Mouse (Mus musculus) cerebellum, adult 18-20 months (tissue): Measurements from ENCODE around the gene Mical3.
"Not testable (repeated sequence)": the region's sequence is repeated elsewhere in the genome, so short reads cannot be mapped to it uniquely, and the experiment has no call there.

ENCODE experiments used
- DNase-seq, 2 experiments: peaks; one replicate each; pipeline ENCODE4 v3.0.0; 2021

Gene Mical3

DNA sequence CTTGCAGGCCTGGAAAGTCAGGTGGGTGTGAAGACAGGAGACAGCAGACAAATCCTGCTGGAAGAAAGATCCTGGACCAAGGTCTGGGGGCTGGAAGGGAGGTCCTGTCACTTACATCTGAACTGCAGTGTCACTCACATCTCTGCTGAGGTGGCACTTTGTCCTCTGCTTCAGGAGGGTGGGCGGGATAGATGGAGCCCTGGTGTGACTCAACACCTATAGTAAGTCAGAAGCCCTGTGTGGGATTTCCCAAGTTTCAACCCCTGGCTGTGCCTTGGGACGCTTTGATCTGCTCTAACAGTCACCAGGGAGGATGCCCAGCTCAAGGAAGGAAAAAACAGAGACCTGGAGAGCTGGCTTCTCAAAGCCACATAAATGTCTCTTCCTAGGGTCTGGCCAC lies 203.9 kb downstream of the Mical3 start:
- no peak for DNase-seq

DNA sequence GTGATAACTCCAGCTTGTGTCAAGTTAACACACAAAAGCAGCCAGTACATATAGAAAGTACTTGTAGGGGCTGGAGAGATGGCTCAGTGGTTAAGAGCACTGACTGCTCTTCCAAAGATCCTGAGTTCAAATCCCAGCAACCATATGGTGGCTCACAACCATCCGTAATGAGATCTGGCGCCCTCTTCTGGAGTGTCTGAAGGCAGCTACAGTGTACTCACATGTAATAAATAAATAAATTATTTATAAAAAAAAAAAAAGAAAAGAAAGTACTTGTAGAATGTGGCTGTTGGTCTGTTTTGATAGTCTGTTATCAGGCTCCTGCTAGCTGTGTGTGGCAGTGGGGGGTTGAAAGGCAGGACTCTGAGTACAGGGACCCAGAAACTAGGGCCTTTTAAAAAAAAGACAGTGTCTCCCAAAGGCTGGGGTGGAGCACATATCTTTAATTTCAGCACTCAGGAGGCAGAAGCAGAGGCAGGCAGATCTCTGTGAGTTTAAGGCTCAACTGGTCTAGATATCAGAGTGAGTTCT lies 205.9 kb downstream of the Mical3 start:
- DNase-seq: not testable (repeated sequence)

DNA sequence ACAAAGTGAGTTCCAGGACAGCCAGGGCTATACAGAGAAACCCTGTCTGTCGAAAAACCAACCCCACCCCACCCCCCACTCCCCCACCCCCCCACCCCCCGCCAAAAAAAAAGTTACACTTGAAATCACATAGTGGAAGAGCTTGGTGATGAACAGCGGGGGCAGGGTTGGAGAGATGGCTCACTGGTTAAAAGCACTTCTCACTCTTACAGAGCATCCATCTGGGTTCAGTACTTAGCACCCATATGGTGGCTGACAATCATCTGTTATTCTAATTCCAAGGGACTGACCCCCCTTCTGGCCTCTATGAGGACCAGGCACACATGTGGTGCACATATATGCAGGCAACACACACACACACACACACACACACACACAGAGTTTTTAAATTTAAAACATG lies 212.8 kb downstream of the Mical3 start:
- no peak for DNase-seq

DNA sequence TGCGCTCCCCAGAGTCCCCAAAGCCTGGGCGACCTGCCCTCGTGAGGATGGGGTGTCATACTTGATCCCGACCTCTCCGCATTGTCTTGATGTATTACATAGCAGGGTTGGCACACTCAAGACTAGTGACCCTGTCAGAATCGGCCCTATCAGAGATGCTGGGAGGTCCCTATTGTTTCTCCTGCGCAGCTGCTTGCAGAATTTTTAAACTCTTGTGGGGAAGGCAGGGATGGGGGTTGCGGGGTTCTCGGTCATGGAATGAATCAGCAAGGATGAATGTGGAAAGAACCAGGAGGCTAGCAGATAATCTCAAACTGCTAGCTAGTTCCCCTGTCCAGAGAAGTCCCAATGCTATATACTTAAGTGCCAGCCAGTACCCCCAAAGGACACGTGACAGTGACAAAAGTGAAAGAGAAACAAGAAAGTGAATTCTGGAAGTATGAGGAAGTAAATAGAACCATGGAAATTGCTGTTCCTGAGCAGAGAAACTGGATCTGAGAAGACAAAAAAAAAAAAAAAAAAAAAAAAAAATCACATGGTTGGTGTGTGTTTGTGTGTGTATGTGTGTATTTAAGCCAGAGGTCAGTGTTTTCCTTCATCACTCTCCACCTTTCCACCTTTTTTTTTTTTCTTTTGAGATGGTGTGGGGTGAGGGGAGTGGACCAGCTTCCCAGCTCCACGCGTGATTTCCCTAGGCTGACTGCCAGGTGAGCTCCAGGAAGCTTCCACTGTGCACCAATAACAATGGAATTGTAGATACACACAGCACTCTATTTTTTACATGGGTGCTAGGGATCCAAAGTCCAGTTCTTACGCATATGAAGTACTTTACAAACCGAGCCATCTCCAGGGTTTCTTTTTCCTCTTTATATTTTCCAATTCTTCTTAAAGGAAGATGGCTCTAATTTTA lies 213.6 kb downstream of the Mical3 start:
- DNase-seq: not testable (repeated sequence)

DNA sequence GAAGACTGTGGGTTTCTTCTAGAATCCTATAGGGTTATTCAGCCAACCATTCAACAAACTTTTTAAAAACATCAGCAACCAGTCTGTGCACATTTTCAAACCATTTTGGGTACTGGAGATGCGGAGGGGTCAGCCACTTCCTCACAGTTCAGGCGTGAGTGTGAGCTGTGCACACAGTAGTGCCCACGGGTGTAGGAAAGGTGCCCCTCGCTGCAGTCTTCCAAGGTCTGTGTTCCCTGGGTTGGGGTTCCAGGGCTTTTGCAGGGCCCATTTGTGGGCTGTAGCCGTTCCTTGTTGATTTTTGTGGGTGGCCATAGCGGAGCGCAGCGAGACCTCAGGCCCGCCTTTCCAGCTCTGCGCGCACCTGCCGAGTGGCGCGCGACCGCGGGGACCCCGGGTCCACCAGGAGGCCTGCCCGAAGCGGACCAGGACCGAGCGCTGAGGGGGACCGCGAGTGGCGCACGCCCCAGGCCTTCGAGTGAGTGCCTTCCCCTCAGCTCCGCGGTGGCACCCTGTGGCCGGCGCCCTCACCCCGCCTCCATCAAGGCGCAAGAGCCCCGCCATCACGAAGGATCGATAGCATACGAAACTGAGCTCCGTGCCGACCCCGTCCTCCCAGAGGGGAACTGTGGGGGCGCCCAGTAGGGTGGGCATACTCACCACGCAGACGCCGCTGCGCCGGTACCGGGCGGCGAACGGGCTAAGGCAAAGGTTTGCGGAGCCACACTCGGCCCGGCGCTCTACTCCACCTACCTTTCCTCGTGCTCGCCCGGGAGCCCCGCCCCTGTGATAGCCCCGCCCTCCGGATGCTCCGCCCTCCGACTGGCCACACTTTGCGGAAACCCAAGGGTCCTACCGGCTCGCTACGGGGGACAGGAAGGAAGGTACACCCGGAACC lies 214.5 kb downstream of the Mical3 start, which contains the start of gene Bid:
Bid (minus strand) TSS at position 780 of the 898 bp plus-strand sequence.
- peak; percentile 42 to 51 for DNase-seq

DNA sequence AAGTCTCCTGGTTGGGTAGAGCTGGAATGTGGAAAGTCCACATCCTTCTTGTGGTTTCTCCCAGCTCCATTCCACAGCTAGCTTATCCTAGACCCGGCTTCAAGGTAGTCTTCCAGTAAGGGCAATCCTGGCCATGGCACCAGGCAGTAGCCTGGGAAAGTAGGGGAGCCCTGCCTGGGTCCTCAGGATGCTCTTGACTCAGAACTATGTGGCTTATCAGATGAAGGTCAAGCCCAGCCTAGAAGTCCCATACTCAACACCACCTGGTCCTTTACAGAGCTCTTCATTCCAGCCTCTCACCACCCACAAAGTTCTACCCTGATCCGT lies 215.2 kb downstream of the Mical3 start:
- DNase-seq: no peak

DNA sequence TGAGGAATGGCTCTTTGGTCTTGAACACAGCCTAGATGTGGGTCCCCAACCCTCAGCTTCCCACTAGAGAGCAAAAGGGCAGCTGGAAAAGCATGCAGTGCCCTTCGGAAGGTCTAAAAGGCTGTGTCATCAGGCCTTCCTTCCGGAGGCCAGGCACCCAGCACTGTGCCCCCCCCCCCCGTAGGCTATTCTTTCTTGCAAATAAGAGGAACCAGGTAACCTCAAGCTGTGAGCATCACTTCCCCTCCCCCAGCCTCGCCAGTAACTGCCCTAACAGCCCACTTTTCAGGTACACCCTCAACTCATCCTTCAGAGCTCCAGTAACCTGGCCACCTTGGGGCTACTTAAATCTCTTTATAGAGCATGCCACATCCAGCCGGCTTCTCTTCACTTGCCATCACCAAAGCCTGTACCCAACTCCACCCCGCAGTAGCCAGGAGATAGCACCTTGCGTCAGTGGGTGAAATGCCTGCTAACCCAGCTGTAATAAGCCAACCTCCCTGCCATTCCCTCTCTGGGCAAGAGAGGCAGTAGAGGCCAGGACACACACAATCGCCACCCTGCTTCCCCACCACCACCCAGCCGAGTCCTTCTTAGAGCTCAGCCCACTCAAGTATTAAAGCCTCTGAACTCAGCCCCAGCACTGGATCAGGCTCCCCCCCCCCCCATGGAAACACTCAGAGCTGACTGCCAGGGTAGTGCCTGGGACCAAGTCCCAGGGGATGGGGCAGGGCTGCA lies 215.7 kb downstream of the Mical3 start:
- DNase-seq: peak in 1 of 2 experiments; percentile 24

DNA sequence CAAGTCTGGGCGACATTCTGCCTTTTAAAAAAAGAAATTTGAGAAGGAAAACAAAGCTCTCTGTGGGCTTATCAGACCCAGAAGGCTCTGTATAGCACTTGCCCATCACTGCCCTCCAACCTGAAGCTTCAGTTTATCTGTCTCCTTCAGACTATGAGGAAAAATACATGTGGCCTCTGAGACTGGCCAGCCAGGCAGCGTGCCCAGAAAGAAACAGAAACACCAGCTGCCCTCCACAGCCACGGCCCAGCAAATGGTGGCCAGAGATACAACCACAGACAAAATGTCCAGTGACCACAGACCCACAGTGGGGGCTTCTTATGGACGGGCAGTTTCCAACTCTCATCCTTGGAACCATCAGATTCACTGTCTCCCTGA lies 216.3 kb downstream of the Mical3 start:
- DNase-seq: no peak

DNA sequence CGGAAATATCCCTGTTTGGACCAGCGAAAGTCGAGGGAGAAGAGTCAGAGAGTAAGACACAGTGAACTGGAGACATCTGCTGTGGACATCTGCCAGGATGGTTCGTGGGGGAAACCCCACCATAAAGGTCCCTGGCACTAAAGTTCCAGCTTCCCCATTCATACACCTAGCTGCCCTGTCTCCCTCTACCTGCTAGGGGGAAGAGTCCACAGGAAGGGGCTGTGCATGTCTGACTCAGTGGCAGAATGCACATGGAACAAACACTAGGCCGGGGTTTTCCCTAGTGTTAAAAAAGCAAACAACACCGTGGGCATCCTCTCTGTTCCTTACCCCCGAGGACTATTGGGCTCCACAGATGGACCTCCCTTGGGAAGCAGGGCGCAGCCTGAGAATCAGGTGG lies 217.0 kb downstream of the Mical3 start:
- DNase-seq: no peak

DNA sequence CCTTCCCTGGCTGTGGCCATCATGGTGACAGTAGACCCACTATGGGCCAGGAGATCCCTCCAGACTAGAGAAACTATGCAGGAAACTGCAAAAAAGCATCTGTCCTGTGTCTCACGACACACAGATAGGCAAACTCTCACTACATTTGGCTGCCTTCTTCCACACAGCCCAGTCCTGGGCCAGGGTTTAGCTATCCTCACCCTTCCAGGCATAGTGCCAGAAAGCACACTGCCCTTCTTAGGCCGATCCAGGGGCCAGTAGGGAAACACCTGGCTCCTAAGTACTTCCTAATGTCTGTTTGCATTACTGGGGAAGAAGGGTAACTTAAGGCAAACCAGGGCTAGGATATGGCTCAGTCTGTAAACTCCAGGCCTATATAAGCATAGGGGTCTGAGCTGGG lies 217.9 kb downstream of the Mical3 start:
- DNase-seq: no peak

DNA sequence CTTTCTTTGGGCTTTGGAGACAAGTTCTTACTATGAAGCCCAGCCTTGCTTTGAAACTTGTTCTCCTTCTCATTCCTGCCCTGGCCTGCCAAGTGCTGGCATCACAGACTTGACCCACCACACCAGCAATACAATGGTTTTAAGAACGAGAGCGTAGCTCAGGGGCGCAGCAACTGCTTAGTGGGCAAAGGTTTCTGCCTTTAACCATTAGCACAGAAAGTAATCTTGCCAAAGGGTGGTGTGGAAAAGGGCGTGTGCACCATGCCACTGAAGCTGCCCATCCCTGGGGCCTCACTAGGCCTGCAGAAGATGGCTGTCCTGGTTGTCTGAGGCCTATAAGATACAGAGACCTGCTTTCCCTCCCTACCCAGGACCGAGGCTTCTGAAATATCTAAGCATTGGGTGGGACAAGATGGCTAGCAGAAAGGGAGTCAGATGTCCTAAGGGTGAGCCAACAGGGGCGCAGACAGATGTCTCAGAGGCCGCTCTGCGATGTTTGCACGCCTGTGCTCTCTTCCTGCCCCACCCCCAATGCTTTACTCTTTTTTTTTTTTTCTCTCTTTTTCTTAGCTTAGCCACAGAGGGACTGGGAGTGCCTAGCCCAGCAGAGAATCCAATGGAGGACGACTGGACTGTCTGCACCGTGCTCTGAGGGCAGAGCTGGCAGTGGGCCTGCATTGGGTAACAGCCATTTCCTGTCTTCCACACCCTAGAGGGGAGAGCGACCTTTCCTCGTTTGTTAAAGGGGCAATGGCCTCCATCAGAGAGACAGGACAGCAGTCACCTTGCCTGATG lies 219.4 kb downstream of the Mical3 start:
- DNase-seq: no peak

DNA sequence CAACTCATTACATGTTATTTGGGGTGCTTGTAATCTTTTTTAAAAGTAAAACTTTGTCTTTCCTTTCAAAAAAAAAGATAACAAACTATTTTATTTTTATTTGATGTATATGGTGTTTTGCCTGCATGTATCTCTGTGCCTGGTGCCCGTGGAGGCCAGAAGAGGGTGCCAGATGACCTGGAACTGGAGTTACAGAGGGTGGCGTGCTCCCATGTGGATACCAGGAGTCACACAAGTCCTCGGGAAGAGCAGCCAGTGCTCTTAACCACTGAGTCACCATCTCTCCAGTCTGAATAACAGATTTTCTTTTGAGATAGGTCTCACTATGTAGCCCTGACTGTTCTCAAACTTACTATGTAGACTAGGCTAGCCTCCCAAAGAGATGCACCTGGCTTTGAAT lies 221.3 kb downstream of the Mical3 start:
- DNase-seq: no peak

DNA sequence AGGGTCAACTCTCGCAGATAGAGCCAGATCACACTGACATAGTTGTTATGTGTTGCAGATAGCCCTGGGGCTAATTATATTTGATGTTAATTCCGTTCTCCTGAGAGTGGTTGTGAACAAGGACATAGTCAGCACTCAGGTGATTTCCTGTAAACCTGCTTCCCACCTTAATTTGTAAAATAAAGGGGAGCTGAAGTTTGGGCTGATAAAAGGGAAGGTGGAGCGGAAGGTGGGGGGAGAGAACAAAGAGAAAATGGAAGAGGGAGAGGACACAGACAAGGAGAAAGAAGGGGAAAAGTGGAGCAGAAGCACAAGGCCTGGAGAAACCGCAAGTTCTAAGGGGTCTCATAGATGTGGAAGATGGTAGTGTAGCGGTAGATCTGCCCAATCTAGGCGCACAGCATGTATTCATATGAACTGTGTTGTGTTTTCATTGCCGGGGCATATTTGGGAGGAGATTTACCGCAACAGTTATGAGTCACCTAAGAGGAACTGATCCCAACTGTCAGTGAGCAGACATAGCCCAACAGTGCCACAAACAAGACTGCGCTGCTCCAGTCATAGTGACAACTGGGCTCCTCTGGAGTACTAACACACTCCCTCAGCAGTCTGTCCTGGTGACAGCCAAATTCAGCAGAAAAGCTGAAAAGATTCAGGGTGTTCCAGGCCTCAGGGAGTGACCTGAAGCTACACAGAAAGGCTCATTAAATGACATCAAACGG lies 222.8 kb downstream of the Mical3 start:
- DNase-seq: not testable (repeated sequence)

DNA sequence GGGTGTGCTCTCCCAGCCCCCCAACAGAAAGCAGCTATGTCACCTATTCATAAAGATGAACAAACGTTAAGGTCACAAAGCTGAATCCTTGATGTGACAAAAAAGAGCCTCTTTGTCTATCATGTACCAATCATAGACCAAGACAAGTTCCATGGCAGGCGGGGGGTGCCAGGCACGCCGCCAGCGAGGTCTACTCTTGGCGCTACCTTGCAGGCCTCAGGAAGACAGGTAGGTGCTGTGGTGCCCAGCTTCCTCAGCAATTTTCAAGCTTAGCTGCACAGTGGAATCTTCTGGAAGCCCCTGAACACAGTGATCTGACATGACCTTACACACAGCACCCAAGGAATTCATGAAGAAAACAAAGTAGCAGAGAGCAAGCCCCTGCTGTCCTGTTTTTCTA lies 224.3 kb downstream of the Mical3 start:
- no peak for DNase-seq

DNA sequence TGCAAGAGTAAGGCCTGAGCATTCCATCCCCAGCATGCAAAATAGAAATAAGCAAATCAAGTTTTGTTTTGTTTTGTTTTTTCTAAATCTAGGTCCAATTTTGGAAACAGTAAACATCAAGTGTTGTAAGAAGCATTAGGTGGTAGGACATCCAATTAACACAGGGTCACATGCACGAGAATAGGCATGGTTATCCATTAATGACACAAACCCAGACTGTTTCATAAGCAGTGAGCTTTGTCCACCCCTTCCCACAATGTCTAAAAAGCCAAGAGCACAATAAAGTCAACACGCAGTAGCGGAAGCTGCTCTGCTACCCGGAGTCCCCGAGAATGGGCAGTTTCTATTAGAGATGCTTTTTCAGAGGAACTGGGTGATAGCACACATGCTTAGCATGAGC lies 225.7 kb downstream of the Mical3 start:
- DNase-seq: no peak

DNA sequence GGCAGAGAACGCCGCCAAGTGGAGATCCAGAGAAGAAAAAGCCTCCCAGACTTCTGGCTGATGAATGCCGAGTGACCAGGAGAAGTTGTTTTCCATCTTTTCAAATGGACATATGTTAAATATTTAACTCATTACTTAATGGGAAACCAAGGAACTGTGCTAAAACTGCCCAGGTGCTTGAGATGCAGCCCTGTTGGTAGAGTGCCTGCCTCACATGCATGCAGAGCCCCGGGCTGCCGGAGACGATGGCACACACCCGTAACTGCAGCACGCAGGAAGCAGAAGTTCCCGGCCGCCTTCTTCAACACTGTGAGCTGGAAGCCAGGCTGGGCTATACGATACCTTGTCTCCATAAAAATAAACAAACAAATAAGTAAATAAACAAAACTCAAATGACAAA lies 226.8 kb downstream of the Mical3 start:
- no peak for DNase-seq

DNA sequence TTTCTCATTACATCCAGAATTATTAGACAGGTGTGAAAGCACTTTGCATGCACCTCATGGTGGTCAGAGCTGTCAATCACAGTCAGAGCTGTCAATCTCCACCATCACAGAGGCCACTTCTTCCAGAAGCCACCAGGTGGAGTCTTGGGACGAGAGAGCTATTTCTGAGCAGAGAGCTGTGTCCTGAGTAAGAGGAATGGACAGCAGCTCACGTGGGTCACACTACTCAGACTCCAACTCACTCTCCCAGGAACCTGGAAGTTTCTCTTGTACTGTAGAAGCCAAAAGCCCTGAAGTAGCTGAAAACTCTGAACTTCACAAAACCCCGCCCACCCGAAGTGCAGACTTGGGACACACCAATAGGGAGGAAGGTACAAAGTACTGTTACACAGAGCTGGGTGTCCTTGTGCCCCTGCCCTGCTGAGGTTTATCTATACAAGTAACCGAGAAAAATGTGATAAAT lies 227.3 kb downstream of the Mical3 start:
- DNase-seq: no peak

DNA sequence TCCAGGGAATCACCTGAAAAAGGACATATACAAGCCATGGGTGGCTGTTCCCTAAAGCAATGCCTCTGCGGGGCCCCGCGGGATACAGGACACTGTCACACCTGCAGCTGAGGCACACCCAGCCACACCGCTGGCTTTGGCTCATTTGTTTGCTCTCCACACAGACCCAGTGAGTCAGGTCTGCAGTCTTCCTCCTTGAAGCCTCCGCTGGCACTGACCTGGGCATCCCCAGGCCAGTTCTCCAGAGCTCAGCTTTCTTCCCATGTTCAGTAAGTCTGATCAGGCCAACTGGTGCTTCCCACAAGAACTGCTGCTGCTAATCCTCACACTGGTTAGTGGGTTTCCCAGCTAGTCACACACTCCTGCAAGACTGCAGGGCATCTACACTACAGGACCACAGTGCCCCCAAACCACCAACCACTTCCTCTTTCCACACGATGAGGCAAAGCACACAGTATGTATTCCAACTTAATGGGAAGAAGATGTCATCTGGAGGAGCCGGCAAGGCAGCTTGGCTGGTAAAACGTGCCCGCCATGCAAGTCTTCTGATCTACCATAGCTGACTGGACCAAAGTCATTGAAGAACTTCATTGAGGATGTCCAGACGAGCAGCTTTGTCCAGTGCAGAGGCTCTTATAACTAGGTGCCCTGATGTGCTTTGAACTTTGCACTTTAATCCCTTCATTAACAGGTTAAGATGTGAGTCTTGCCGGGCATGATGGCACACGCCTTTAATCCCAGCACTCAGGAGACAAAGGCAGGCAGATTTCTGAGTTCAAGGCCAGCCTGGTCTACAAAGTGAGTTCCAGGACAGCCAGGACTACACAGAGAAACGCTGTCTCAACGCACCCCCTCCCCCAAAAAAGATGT lies 228.8 kb downstream of the Mical3 start:
- no peak for DNase-seq

DNA sequence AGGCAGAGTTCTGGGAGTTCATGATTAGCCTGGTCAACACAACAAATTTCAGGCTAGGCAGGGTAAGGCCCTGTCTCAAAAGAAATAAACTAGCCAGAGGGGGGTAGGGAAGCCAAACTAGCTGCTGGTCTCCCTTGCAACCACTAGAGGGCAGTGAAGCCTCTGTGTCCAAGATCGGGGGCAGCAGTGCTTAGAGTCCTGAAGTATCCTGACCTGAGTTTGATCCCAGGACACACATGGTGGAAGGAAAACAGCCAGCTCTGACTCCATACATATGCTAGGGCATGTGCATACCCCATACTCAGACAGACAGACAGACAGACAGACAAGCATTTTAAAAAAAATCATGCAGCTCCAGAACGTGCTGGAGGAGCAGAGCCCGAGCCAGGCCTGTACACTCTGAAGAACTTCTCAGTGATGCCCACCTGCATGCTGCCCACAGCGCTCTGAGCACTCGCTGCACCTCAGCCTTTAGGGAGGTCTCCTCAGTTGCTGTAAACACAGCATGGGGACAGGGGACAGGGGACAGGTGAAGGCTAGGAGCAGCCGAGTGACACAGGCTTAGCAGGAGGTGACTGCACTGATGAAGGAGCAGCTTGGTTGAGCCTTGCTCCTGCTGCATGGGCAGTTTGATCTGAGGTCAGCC lies 232.5 kb downstream of the Mical3 start:
- peak; percentile 37 to 50 for DNase-seq

DNA sequence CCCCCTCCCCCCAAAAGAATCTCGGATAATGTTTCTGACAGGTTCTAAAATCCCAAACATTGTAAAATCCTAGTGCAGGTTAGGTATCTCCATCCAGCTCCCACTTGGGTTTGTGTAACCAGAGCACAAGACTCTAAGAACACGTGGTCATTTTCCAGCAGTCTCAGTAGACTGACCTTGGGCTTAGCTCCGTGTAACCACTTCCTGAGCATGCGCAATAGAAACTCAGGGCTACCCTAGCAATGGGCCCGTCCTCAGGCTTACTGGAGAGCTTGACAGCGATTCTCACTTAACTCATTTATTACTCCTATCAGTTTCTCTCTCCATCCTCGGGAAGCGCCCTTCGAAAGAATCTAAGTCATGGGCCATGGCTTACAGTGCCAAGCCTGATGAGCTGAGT lies 236.3 kb downstream of the Mical3 start:
- no peak for DNase-seq
